Mouse (Mus musculus) spleen, adult 2 months (tissue): ENCODE results near the gene Shoc2.

Experiments used
- CTCF ChIP-seq: fragments of 200-500 bp; IDR thresholded peaks from 2 replicates; pipeline ENCODE4 v1.5.1; 2011; ENCODE audit warnings: mild to moderate bottlenecking, inconsistent platforms; ENCODE audit not compliant: insufficient read depth, insufficient read length, insufficient replicate concordance; ENCODE audit errors: extremely low read depth
- POLR2A ChIP-seq: fragments of 200-500 bp; IDR thresholded peaks from 2 replicates; pipeline ENCODE4 v1.6.1; 2011; ENCODE audit warnings: low read depth, low read length, inconsistent platforms

GRCm38 (mm10) chr19:54043851-54044250 is 99.7 kb downstream of the Shoc2 start, which contains the start of gene Adra2a:
- no peak for TF ChIP-seq POLR2A
- no peak for TF ChIP-seq CTCF
